Mouse (Mus musculus): ENCODE data around the gene Slc24a4. TPM values are rescaled to one million over a fixed set of nuclear protein-coding genes. Genes with fewer than 3 reads are reported as not detected.
A peak's percentile ranks its signal among the peaks of the same experiment; 100 is the strongest.

The Slc24a4 gene
- polyA plus RNA-seq, 1 experiment, result 2.4 TPM

DNA sequence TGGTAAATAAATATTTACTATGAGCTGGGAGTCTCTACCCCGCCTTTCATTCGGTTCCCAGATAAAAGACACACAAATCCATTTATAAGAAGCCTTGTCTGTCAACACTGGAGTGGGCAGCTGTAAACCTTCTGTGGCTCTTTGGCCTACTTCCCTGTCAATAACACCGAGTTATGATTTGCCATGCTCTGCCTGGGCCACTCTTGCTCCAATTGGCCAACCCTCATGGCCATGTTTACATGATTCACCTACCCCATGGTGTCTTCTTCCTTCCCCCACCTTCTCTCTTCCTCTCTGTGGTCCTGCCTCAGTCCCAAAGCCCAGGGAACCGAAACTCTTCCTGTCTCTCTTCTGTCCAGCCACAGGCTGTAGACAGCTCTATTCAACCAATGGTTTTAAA, 168.4 kb downstream of the Slc24a4 start:
- DNase-seq (ENCODE audit: low read depth), result no peak
- TF ChIP-seq CTCF (IDR thresholded peaks at IDR 0.05; ENCODE audit: borderline replicate concordance, extremely low read depth, insufficient read depth, insufficient read length) (no peak), POLR2A (IDR thresholded peaks at IDR 0.05; ENCODE audit: borderline replicate concordance, extremely low read depth, insufficient read depth, insufficient read length, poor library complexity, severe bottlenecking) (no peak)

- TF ChIP-seq CTCF (IDR thresholded peaks at IDR 0.05; ENCODE audit: borderline replicate concordance, extremely low read depth, insufficient read depth, insufficient read length) (no peak), POLR2A (IDR thresholded peaks at IDR 0.05; ENCODE audit: borderline replicate concordance, extremely low read depth, insufficient read depth, insufficient read length, poor library complexity, severe bottlenecking) (no peak)
- no peak for DNase-seq (ENCODE audit: low read depth)
Measured at GRCm38 (mm10) chr12:102299209-102299608, 170.7 kb downstream of the Slc24a4 start.

DNA sequence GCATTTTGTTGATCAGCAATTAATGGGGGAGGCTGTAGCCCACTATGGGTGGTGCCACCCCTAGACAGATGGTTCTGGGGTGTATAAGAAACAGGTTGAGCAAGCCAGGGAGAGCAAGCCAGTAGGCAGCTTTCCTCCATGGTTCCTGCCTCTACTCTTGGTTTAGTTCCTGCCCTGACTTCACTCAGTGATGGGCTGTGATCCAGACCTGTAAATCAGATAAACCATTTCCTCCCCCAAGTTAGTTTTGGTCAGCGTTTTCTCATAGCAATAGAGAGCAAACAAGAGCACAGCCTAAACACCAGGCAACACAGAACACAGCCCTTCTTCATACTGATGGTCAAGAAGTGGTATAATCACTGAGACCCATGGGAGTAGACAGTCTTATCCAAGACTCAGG, 173.1 kb downstream of the Slc24a4 start:
- TF ChIP-seq POLR2A (IDR thresholded peaks at IDR 0.05; ENCODE audit: borderline replicate concordance, extremely low read depth, insufficient read depth, insufficient read length, poor library complexity, severe bottlenecking), result no peak
- no peak for TF ChIP-seq CTCF (IDR thresholded peaks at IDR 0.05; ENCODE audit: borderline replicate concordance, extremely low read depth, insufficient read depth, insufficient read length)
- DNase-seq (ENCODE audit: low read depth), result no peak

DNA sequence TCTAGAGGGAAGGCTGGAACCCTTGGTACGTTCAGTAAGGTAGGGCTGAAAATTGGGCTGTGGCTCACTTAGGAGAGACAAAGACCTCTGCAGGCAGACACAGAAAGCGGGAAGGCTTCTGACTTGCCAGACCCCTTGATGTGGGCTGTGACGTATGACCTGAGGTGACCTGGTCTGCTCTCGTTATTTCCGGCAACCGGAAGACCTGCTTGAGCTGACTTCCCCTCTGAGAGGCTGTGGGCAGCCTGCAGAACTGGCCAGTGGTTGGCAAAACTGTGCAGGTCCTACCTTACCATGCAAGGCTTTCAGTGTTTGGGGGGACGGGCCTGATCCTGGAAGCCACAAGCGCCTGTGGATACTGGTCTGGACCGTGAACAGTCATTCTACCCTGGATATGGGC, 173.8 kb downstream of the Slc24a4 start:
- no peak for DNase-seq (ENCODE audit: low read depth)
- TF ChIP-seq CTCF (IDR thresholded peaks at IDR 0.05; ENCODE audit: borderline replicate concordance, extremely low read depth, insufficient read depth, insufficient read length) (no peak), POLR2A (IDR thresholded peaks at IDR 0.05; ENCODE audit: borderline replicate concordance, extremely low read depth, insufficient read depth, insufficient read length, poor library complexity, severe bottlenecking) (no peak)

- no peak for DNase-seq (ENCODE audit: low read depth)
Measured at GRCm38 (mm10) chr12:102302831-102303351, 174.4 kb downstream of the Slc24a4 start.

DNA sequence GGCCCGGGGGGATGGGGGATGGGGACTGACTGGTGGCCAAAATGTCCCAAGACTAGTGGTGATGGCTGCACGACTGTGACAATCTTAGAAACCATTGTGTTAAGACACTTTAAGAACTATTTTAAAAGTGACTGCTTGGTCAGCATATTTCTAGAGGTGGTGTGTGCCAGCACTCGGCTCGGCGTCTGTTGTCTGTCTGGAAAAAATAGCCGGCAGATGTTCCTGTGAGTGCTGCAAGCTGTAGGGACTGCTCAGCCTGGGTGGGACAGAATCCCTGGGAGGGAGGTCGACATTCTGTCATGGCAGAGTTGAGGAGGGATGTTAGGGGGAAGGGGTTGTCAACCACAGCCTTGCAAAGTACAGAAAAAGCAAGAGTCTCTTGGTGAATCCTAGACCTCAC, 175.3 kb downstream of the Slc24a4 start:
- TF ChIP-seq CTCF (IDR thresholded peaks at IDR 0.05; ENCODE audit: borderline replicate concordance, extremely low read depth, insufficient read depth, insufficient read length) (no peak), POLR2A (IDR thresholded peaks at IDR 0.05; ENCODE audit: borderline replicate concordance, extremely low read depth, insufficient read depth, insufficient read length, poor library complexity, severe bottlenecking) (no peak)
- DNase-seq (ENCODE audit: low read depth), result peak; percentile 46

More at GRCm38 (mm10) chr12:102302831-102303351, 174.4 kb downstream of the Slc24a4 start:
- no peak for TF ChIP-seq CTCF (IDR thresholded peaks at IDR 0.05; ENCODE audit: borderline replicate concordance, extremely low read depth, insufficient read depth, insufficient read length)
- TF ChIP-seq POLR2A (IDR thresholded peaks at IDR 0.05; ENCODE audit: borderline replicate concordance, extremely low read depth, insufficient read depth, insufficient read length, poor library complexity, severe bottlenecking), result no peak

- DNase-seq (ENCODE audit: low read depth), result peak; percentile 49
Measured at GRCm38 (mm10) chr12:102305069-102305836, 176.7 kb downstream of the Slc24a4 start.

GRCm38 (mm10) chr12:102308001-102308456, 179.5 kb downstream of the Slc24a4 start:
- TF ChIP-seq CTCF (IDR thresholded peaks at IDR 0.05; ENCODE audit: borderline replicate concordance, extremely low read depth, insufficient read depth, insufficient read length) (no peak), POLR2A (IDR thresholded peaks at IDR 0.05; ENCODE audit: borderline replicate concordance, extremely low read depth, insufficient read depth, insufficient read length, poor library complexity, severe bottlenecking) (no peak)
- DNase-seq (ENCODE audit: low read depth), result peak; percentile 72

More at GRCm38 (mm10) chr12:102305069-102305836, 176.7 kb downstream of the Slc24a4 start:
- TF ChIP-seq POLR2A (IDR thresholded peaks at IDR 0.05; ENCODE audit: borderline replicate concordance, extremely low read depth, insufficient read depth, insufficient read length, poor library complexity, severe bottlenecking) (no peak), CTCF (IDR thresholded peaks at IDR 0.05; ENCODE audit: borderline replicate concordance, extremely low read depth, insufficient read depth, insufficient read length) (no peak)

GRCm38 (mm10) chr12:102308457-102309011, 180.0 kb downstream of the Slc24a4 start:
- DNase-seq (ENCODE audit: low read depth), result peak; percentile 91
- TF ChIP-seq CTCF (IDR thresholded peaks at IDR 0.05; ENCODE audit: borderline replicate concordance, extremely low read depth, insufficient read depth, insufficient read length) (no peak), POLR2A (IDR thresholded peaks at IDR 0.05; ENCODE audit: borderline replicate concordance, extremely low read depth, insufficient read depth, insufficient read length, poor library complexity, severe bottlenecking) (no peak)

GRCm38 (mm10) chr12:102309099-102309799, 180.7 kb downstream of the Slc24a4 start:
- TF ChIP-seq POLR2A (IDR thresholded peaks at IDR 0.05; ENCODE audit: borderline replicate concordance, extremely low read depth, insufficient read depth, insufficient read length, poor library complexity, severe bottlenecking) (no peak), CTCF (IDR thresholded peaks at IDR 0.05; ENCODE audit: borderline replicate concordance, extremely low read depth, insufficient read depth, insufficient read length) (no peak)
- no peak for DNase-seq (ENCODE audit: low read depth)

GRCm38 (mm10) chr12:102309800-102310195, 181.3 kb downstream of the Slc24a4 start:
- no peak for TF ChIP-seq CTCF (IDR thresholded peaks at IDR 0.05; ENCODE audit: borderline replicate concordance, extremely low read depth, insufficient read depth, insufficient read length)
- TF ChIP-seq POLR2A (IDR thresholded peaks at IDR 0.05; ENCODE audit: borderline replicate concordance, extremely low read depth, insufficient read depth, insufficient read length, poor library complexity, severe bottlenecking), result no peak
- DNase-seq (ENCODE audit: low read depth), result no peak

Data from brain, embryonic 14.5 days (tissue).